In the genomic region with DNA sequence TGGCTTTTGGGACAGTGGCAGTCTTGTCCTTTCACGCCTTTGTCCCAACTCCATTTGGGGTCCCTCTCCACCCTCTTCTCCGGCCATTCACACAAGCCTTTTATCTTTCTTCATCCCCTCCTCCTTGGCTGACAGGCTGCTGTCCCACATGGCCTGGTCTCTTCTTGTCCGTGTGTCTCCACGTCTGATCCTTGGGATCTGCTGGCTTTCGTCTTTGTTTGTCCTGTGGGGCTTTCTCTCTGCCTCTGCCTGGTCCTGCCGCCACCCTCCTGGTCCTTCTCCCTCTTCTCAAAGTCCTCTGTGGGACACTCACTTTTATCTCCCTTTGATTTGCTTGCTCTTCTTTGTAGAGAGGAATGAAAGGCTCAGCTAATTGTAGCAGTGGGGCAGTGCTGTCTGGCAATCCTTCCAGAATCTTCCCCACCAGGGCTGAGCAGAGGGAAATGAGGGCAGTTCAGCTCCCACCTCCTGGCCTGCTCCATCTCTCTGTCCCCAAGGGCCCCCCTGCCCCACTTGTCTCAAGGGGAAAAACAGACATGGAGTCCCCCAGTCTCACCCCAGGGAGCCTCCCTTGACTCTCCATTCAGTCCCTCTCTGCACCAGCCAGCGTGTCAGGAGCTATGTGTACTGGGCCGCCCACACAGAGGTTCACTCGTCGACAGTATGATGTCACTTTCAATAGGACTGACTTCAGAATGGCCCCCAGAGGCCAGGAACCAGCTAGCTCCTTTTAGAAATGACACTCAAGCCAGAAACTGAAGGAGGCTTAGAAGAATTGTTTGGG, we compare ENCODE assay signal across 9 mouse cellular contexts. TPM values are rescaled to one million over a fixed set of nuclear protein-coding genes. Genes with fewer than 3 reads are reported as not detected.
A peak's percentile ranks its signal among the peaks of the same experiment; 100 is the strongest.
DNase-seq lines count a peak whose midpoint lies in the region; ATAC-seq and TF ChIP-seq lines count a peak whose summit lies in the region.
"Had no signal": no experiment of that assay in that cellular context is flagged by ENCODE, and none has a peak within 500 bp of the region (broad histone marks: within the 10 kb centered on the region; RNA-seq: fewer than 3 reads in every experiment).

No protein-coding gene starts in this region.

- no peak overlapping the region for H3K9ac ChIP-seq in forebrain, embryonic 14.5 days (ENCODE audit: low read length)
- no peak overlapping the region for H3K9ac ChIP-seq in forebrain, embryonic 15.5 days (replicated peaks)
- no peak overlapping the region for H3K9ac ChIP-seq in midbrain, embryonic 16.5 days (ENCODE audit: low read depth, low read length)
- H3K9ac ChIP-seq in midbrain, embryonic 13.5 days (replicated peaks) = no peak overlapping the region
- H3K9ac ChIP-seq in stomach, postnatal 0 days (ENCODE audit: low read length) = no peak overlapping the region

- H3K4me2 ChIP-seq in forebrain, embryonic 14.5 days (ENCODE audit: low read length) = no peak overlapping the region
- H3K4me2 ChIP-seq in forebrain, embryonic 15.5 days (replicated peaks) = no peak overlapping the region
- H3K4me2 ChIP-seq in midbrain, embryonic 16.5 days (ENCODE audit: low read length) = no peak overlapping the region
- H3K4me2 ChIP-seq in midbrain, embryonic 13.5 days (replicated peaks) = no peak overlapping the region
- no peak overlapping the region for H3K4me2 ChIP-seq in stomach, postnatal 0 days (replicated peaks; ENCODE audit: low read depth)

- 0 out of 2 replicates have a peak, but pooled peaks cover 2% of the 10 kb centered on the region for H3K4me1 ChIP-seq in forebrain, embryonic 14.5 days (ENCODE audit: control insufficient read depth, insufficient read depth, low read length)
- no peaks in the 10 kb centered on the region for H3K4me1 ChIP-seq in forebrain, embryonic 15.5 days
- no peaks in the 10 kb centered on the region; the same call in 1 of the 2 replicates for H3K4me1 ChIP-seq in midbrain, embryonic 16.5 days (ENCODE audit: control insufficient read depth, insufficient read depth, low read length)
- peaks cover 9% of the 10 kb centered on the region; the same call in 1 of the 2 replicates for H3K4me1 ChIP-seq in midbrain, embryonic 13.5 days (replicated peaks)
- H3K4me1 ChIP-seq in stomach, postnatal 0 days (replicated peaks; ENCODE audit: control insufficient read depth, insufficient read depth) = 0 out of 2 replicates have a peak, but pooled peaks cover 2% of the 10 kb centered on the region

- no peak overlapping the region for H3K27ac ChIP-seq in forebrain, embryonic 14.5 days (ENCODE audit: low read depth, low read length)
- H3K27ac ChIP-seq in forebrain, embryonic 15.5 days (replicated peaks) = no peak overlapping the region
- H3K27ac ChIP-seq in midbrain, embryonic 16.5 days (ENCODE audit: low read length) = no peak overlapping the region
- H3K27ac ChIP-seq in midbrain, embryonic 13.5 days = no peak overlapping the region
- peak overlapping the region; percentile 63; the same call in 1 of the 2 replicates for H3K27ac ChIP-seq in stomach, postnatal 0 days (replicated peaks)

- H3K9me3 ChIP-seq in forebrain, embryonic 14.5 days (replicated peaks; ENCODE audit: control insufficient read depth, low read length) = no peaks in the 10 kb centered on the region
- no peaks in the 10 kb centered on the region for H3K9me3 ChIP-seq in forebrain, embryonic 15.5 days
- no peaks in the 10 kb centered on the region for H3K9me3 ChIP-seq in midbrain, embryonic 16.5 days (replicated peaks; ENCODE audit: control insufficient read depth, low read length, poor library complexity, severe bottlenecking)
- H3K9me3 ChIP-seq in midbrain, embryonic 13.5 days = no peaks in the 10 kb centered on the region
- H3K9me3 ChIP-seq in stomach, postnatal 0 days (ENCODE audit: control insufficient read depth, low read length) = no peaks in the 10 kb centered on the region

- no peaks in the 10 kb centered on the region for H3K36me3 ChIP-seq in forebrain, embryonic 14.5 days (ENCODE audit: control insufficient read depth, insufficient read depth, low read length)
- no peaks in the 10 kb centered on the region for H3K36me3 ChIP-seq in forebrain, embryonic 15.5 days
- no peaks in the 10 kb centered on the region for H3K36me3 ChIP-seq in midbrain, embryonic 16.5 days (ENCODE audit: control insufficient read depth, insufficient read depth, low read length)
- H3K36me3 ChIP-seq in midbrain, embryonic 13.5 days = no peaks in the 10 kb centered on the region
- no peaks in the 10 kb centered on the region for H3K36me3 ChIP-seq in stomach, postnatal 0 days (ENCODE audit: control insufficient read depth, insufficient read depth, low read length)

- H3K27me3 ChIP-seq in forebrain, embryonic 14.5 days (replicated peaks; ENCODE audit: control insufficient read depth, insufficient read depth, low read length) = no peaks in the 10 kb centered on the region
- H3K27me3 ChIP-seq in forebrain, embryonic 15.5 days = no peaks in the 10 kb centered on the region
- no peaks in the 10 kb centered on the region for H3K27me3 ChIP-seq in midbrain, embryonic 16.5 days (ENCODE audit: control insufficient read depth, insufficient read depth, low read depth, low read length)
- H3K27me3 ChIP-seq in midbrain, embryonic 13.5 days = no peaks in the 10 kb centered on the region
- no peaks in the 10 kb centered on the region for H3K27me3 ChIP-seq in stomach, postnatal 0 days (ENCODE audit: control insufficient read depth, insufficient read depth, low read length)

- H3K4me3 ChIP-seq in forebrain, embryonic 14.5 days (ENCODE audit: low read depth, low read length) = no peak overlapping the region
- no peak overlapping the region for H3K4me3 ChIP-seq in forebrain, embryonic 15.5 days
- no peak overlapping the region for H3K4me3 ChIP-seq in midbrain, embryonic 16.5 days (ENCODE audit: low read depth, low read length)
- H3K4me3 ChIP-seq in midbrain, embryonic 13.5 days (replicated peaks) = no peak overlapping the region
- H3K4me3 ChIP-seq in stomach, postnatal 0 days (ENCODE audit: low read depth, low read length) = no peak overlapping the region

- no peak for TF ChIP-seq EP300 in stomach, postnatal 0 days (optimal IDR thresholded peaks at IDR 0.05)

- WGBS in forebrain, embryonic 14.5 days = 29% methylated on average over 10 of the region's 10 CpGs
- WGBS in forebrain, embryonic 15.5 days = 25% methylated on average over 10 of the region's 10 CpGs
- WGBS in midbrain, embryonic 16.5 days = 19% methylated on average over 10 of the region's 10 CpGs
- 20% methylated on average over 10 of the region's 10 CpGs for WGBS in midbrain, embryonic 13.5 days
- WGBS in stomach, postnatal 0 days = 49% methylated on average over 10 of the region's 10 CpGs

- TF ChIP-seq CTCF in stomach, postnatal 0 days (IDR thresholded peaks at IDR 0.05; ENCODE audit: low read depth) = no peak

- intact Hi-C loops in heart, postnatal 36 days (cut with DNase I) = loop anchor here (2.0 kb wide), 2 partner anchors 18 to 22 kb away; no protein-coding TSS in a partner anchor

- ATAC-seq in forebrain, embryonic 14.5 days = peak; percentile 32; the same call in 1 of the 2 replicates
- no peak for ATAC-seq in forebrain, embryonic 15.5 days (replicated peaks)
- ATAC-seq in midbrain, embryonic 16.5 days = peak; percentile 39; the same call in 1 of the 2 replicates
- no peak for ATAC-seq in midbrain, embryonic 13.5 days
- peak; percentile 51; the same call in 1 of the 2 replicates for ATAC-seq in stomach, postnatal 0 days (ENCODE audit: low FRiP score, low TSS enrichment)
- no peak for ATAC-seq in megakaryocyte progenitor cell, adult 5-6 weeks (replicated peaks; ENCODE audit: poor library complexity)

- no peak for DNase-seq in forebrain, embryonic 14.5 days (ENCODE audit: low spot score)
- peak; percentile 47 to 66 for DNase-seq in heart, postnatal 36 days
- DNase-seq in stomach, postnatal 0 days (ENCODE audit: low spot score) = no peak
- DNase-seq in layer of hippocampus, postnatal 14 days (ENCODE audit: low spot score in 2 of 2) = no peak
- DNase-seq: liver had no signal

RNA-seq across cellular contexts. Expression of gene Sox13, which starts 46.3 kb away (rescaled TPM):
- polyA plus RNA-seq in forebrain, embryonic 14.5 days (2014; fragmentation: Nextera tagmentation; extraction: Ambion mirVana) = 4.2 and 4.3 TPM in 2 replicates
- polyA plus RNA-seq in forebrain, embryonic 15.5 days (2015; fragmentation: Nextera tagmentation; extraction: Ambion mirVana) = 4.6 and 5.1 TPM in 2 replicates
- polyA plus RNA-seq in midbrain, embryonic 16.5 days (2015; fragmentation: Nextera tagmentation; extraction: Ambion mirVana) = 5.3 and 7.4 TPM in 2 replicates
- 12.5 and 13.9 TPM in 2 replicates for polyA plus RNA-seq in midbrain, embryonic 13.5 days (2015; fragmentation: Nextera tagmentation; extraction: Ambion mirVana)
- total RNA-seq in heart, postnatal 36 days (2021) = 10 to 100 TPM; 16.1 to 16.7 TPM
- 3.7 and 5.0 TPM in 2 replicates for polyA plus RNA-seq in stomach, postnatal 0 days (2015; fragmentation: Nextera tagmentation; extraction: Ambion mirVana)
- 10 to 100 TPM; 11.3 to 11.5 TPM for total RNA-seq in layer of hippocampus, postnatal 14 days (2021)
- total RNA-seq in megakaryocyte progenitor cell, adult 5-6 weeks (2015) = 3.5 and 3.8 TPM in 2 replicates
- total RNA-seq in megakaryocyte progenitor cell, adult 5-6 weeks (2017) = 0.98 and 2.2 TPM in 2 replicates

Comparison
In these comparisons a context has a peak if more than half of its experiments do, and no peak if none do; other contexts are left out.
1. ATAC-seq: peak in forebrain, embryonic 14.5 days (single experiment), midbrain, embryonic 16.5 days (single experiment) and stomach, postnatal 0 days (single experiment); none in forebrain, embryonic 15.5 days (single experiment), midbrain, embryonic 13.5 days (single experiment) and megakaryocyte progenitor cell, adult 5-6 weeks (single experiment).
2. DNase-seq: peak in heart, postnatal 36 days (2 of 2); none in forebrain, embryonic 14.5 days (single experiment), stomach, postnatal 0 days (single experiment) and layer of hippocampus, postnatal 14 days (0 of 2).